Mouse (Mus musculus) heart, postnatal 0 days (tissue): ENCODE measurements around the gene Tef. TPM values are rescaled to one million over a fixed set of nuclear protein-coding genes. Genes with fewer than 3 reads are reported as not detected.

Source experiments
- ATAC-seq: fragments of 200-750 bp; cut with Nextera tagmentation; 2 replicates; pipeline ENCODE4 v1.8.0; 2017; ENCODE audit warnings: low read depth, moderate number of reproducible peaks, moderate library complexity; ENCODE audit not compliant: insufficient read depth
- DNase-seq: peaks from one replicate; pipeline ENCODE4 v3.0.0-alpha.2; 2016; ENCODE audit warnings: low spot score
- H3K27ac ChIP-seq: fragments of 300-500 bp; sonication (generic); 2 replicates; pipeline ENCODE4 v1.5.1; 2014; ENCODE audit warnings: low read depth, mild to moderate bottlenecking
- H3K27me3 ChIP-seq: fragments of 300-500 bp; sonication (generic); 2 replicates; pipeline ENCODE4 v1.6.1; 2014; ENCODE audit warnings: low read length, mixed read lengths; ENCODE audit not compliant: control insufficient read depth, insufficient read depth
- H3K36me3 ChIP-seq: fragments of 300-500 bp; sonication (generic); replicated peaks from 2 replicates; pipeline ENCODE4 v1.6.1; 2014; ENCODE audit warnings: low read length, mixed read lengths; ENCODE audit not compliant: control insufficient read depth, insufficient read depth
- H3K4me1 ChIP-seq: fragments of 300-500 bp; sonication (generic); 2 replicates; pipeline ENCODE4 v1.6.1; 2014; ENCODE audit warnings: antibody characterized with exemption; ENCODE audit not compliant: control insufficient read depth, insufficient read depth
- H3K4me2 ChIP-seq: fragments of 300-500 bp; sonication (generic); 2 replicates; pipeline ENCODE4 v1.6.1; 2014; ENCODE audit warnings: low read depth, mild to moderate bottlenecking, low read length, moderate library complexity
- H3K4me3 ChIP-seq: fragments of 300-500 bp; sonication (generic); 2 replicates; pipeline ENCODE4 v1.5.1; 2014; ENCODE audit warnings: low read depth, low read length
- H3K9ac ChIP-seq: fragments of 300-500 bp; sonication (generic); replicated peaks from 2 replicates; pipeline ENCODE4 v1.6.1; 2014; ENCODE audit warnings: low read depth, low read length, mixed read lengths
- H3K9me3 ChIP-seq: fragments of 300-500 bp; sonication (generic); replicated peaks from 2 replicates; pipeline ENCODE4 v1.6.1; 2016; ENCODE audit warnings: low read length; ENCODE audit not compliant: control insufficient read depth
- CTCF ChIP-seq: IDR thresholded peaks from 2 replicates; pipeline ENCODE4 v1.5.1; 2016; ENCODE audit warnings: antibody characterized with exemption, control low read depth, low read depth
- EP300 ChIP-seq: IDR thresholded peaks from 2 replicates; pipeline ENCODE4 v1.6.1; 2016; ENCODE audit warnings: antibody characterized with exemption, low read depth
- WGBS: fragments of 180-500 bp; shearing (Covaris S2); extraction: QIAGEN DNeasy Blood & Tissue Kit; methylation state at CpG from one replicate; pipeline ENCODE4 v1.1.7; 2014; 5-methylcytosine and 5-hydroxymethylcytosine counted together
- polyA plus RNA-seq: library from polyadenylated mRNA; unstranded; fragments of >200 nt; fragmentation: Nextera tagmentation; extraction: Ambion mirVana; gene quantifications from 2 replicates; pipeline ENCODE4 v1.2.1, GENCODE M21; 2015
- total RNA-seq: library from RNA; depleted of rRNA; stranded (reverse); fragments of >200 nt; gene quantifications from 2 replicates; pipeline ENCODE4 v1.2.3, GENCODE M21; 2014; ENCODE audit warnings: low replicate concordance

The Tef gene
- total and polyA plus RNA-seq, 2 experiments from 2014 or later, result 27.8 to 41.5 TPM

DNA sequence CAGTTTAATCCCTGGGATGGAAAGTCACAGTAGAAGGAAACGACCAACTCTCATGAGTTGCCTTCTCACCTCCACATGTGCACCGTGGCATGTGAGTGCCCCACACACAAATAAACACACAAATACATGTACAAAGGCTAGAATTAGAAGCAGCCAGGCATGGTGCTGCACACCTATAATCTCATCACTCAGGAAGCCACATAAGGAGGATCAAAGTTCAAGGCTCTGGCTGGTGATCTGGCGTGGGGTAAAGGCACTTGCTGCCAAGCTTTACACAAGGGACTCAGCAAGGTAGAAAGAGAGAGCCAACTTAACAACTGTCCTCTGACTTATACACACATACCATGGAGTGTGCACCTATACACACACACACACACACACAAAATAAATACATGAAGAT is 1.8 kb upstream of the Tef start:
- no peak overlapping the region for H3K9ac ChIP-seq

GRCm38 (mm10) chr15:81802941-81803351 is 725 bp downstream of the Tef start:
- Histone ChIP-seq H3K4me1 (peaks cover 41% of the 10 kb centered on the region), H3K27me3 (no peaks in the 10 kb centered on the region), H3K9me3 (no peaks in the 10 kb centered on the region), H3K36me3 (no peaks in the 10 kb centered on the region), H3K27ac (peak overlapping the region; percentile 86), H3K4me2 (peak overlapping the region; percentile 61), H3K4me3 (peak overlapping the region; percentile 38), H3K9ac (peak overlapping the region; percentile 44; the same call in 1 of the 2 replicates)
- ATAC-seq (peak; percentile 3; the same call in 1 of the 2 replicates), DNase-seq (peak; percentile 16)
- TF ChIP-seq EP300 (no peak), CTCF (no peak)
- WGBS, result 4% methylated on average over 8 of the region's 8 CpGs

More for the DNA sequence above, 1.8 kb upstream of the Tef start:
- Histone ChIP-seq H3K27me3 (no peaks in the 10 kb centered on the region), H3K9me3 (no peaks in the 10 kb centered on the region), H3K36me3 (no peaks in the 10 kb centered on the region), H3K4me3 (no peak overlapping the region), H3K27ac (no peak overlapping the region), H3K4me2 (no peak overlapping the region), H3K4me1 (peaks cover 23% of the 10 kb centered on the region)
- TF ChIP-seq EP300 (no peak), CTCF (no peak)
- 70% methylated on average over 3 of the region's 3 CpGs for WGBS
- DNase-seq, result no peak
- no peak for ATAC-seq

GRCm38 (mm10) chr15:81803425-81803951 is 1.3 kb downstream of the Tef start:
- ATAC-seq (no peak), DNase-seq (no peak)
- Histone ChIP-seq H3K4me3 (peak overlapping the region; percentile 38; the same call in 1 of the 2 replicates), H3K36me3 (no peaks in the 10 kb centered on the region), H3K9me3 (no peaks in the 10 kb centered on the region), H3K27me3 (no peaks in the 10 kb centered on the region), H3K9ac (peak overlapping the region; percentile 44; the same call in 1 of the 2 replicates), H3K4me1 (peaks cover 41% of the 10 kb centered on the region), H3K4me2 (peak overlapping the region; percentile 61), H3K27ac (peak overlapping the region; percentile 86; the same call in 1 of the 2 replicates)
- no peak for TF ChIP-seq CTCF
- no peak for TF ChIP-seq EP300
- 44% methylated on average over 4 of the region's 4 CpGs for WGBS

GRCm38 (mm10) chr15:81804172-81804571 is 2.0 kb downstream of the Tef start:
- H3K36me3 ChIP-seq, result no peaks in the 10 kb centered on the region
- H3K4me1 ChIP-seq, result peaks cover 47% of the 10 kb centered on the region
- no peak overlapping the region for H3K4me2 ChIP-seq
- TF ChIP-seq EP300, result no peak
- TF ChIP-seq CTCF, result no peak
- WGBS, result 80% methylated on average over 1 of the region's 1 CpGs
- H3K27ac ChIP-seq, result no peak overlapping the region
- H3K27me3 ChIP-seq, result no peaks in the 10 kb centered on the region
- no peaks in the 10 kb centered on the region for H3K9me3 ChIP-seq
- H3K9ac ChIP-seq, result no peak overlapping the region
- ATAC-seq (no peak), DNase-seq (no peak)
- H3K4me3 ChIP-seq, result no peak overlapping the region

DNA sequence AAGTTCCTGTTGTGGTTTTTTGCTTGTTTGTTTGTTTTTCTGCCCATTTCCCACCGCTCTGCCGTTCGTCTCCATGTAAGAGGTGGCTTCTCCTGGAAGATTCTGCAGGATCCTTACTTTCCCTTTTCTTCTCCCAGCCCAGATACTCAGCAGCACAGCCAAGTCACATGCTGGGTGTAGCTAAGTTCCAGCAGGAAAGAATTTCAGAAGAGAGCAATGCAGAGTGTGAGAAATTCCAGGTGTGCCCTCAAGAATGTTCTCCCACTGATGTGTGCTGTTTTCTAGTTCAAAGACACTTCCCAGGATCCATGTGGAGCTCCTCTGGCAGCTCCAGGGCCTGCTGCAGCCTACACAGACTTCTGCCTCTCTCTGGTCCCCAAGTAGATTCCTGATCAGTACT is 2.7 kb downstream of the Tef start:
- H3K27ac ChIP-seq, result 0 out of 2 replicates have a peak overlapping the region, but pooled peaks have one; percentile 61

DNA sequence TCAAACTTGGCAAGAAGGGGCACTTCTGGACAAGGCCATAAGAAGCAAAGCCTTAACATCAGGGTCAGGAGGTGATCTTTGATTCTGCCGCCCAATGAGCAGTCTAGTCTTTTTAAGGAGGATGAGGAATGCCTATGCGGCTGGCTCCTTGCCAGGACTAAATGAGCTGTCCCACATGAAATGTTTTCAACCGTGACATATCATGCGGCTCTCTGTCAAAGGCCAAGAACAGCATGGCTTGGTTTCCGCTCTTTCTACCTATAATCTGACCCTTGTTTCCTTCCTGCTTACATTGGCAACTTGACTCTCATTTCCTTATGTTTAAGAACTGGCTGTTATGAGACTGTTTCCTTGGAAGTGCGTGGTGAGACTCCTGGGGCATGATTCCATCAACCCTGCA is 3.4 kb downstream of the Tef start:
- Histone ChIP-seq H3K27ac (peak overlapping the region; percentile 61), H3K4me3 (no peak overlapping the region), H3K4me1 (peaks cover 55% of the 10 kb centered on the region), H3K9ac (no peak overlapping the region), H3K9me3 (no peaks in the 10 kb centered on the region), H3K27me3 (no peaks in the 10 kb centered on the region), H3K36me3 (no peaks in the 10 kb centered on the region), H3K4me2 (no peak overlapping the region)
- WGBS, result 22% methylated on average over 6 of the region's 6 CpGs
- DNase-seq (peak; percentile 77), ATAC-seq (no peak)
- TF ChIP-seq EP300 (no peak; the same call in 1 of the 2 replicates), CTCF (no peak)

More for the DNA sequence above, 2.7 kb downstream of the Tef start:
- no peaks in the 10 kb centered on the region for H3K9me3 ChIP-seq
- TF ChIP-seq EP300 (no peak), CTCF (no peak)
- H3K36me3 ChIP-seq, result no peaks in the 10 kb centered on the region
- DNase-seq (no peak), ATAC-seq (no peak)
- no peak overlapping the region for H3K4me2 ChIP-seq
- H3K4me3 ChIP-seq, result no peak overlapping the region
- H3K9ac ChIP-seq, result no peak overlapping the region
- H3K27me3 ChIP-seq, result no peaks in the 10 kb centered on the region
- 73% methylated on average over 3 of the region's 3 CpGs for WGBS
- peaks cover 54% of the 10 kb centered on the region for H3K4me1 ChIP-seq
